Mouse (Mus musculus) heart, adult 2 months (tissue): ENCODE data around the gene Gns. TPM values are rescaled to one million over a fixed set of nuclear protein-coding genes. Genes with fewer than 3 reads are reported as not detected.

ENCODE experiments used
- DNase-seq, 2 experiments: peaks; one replicate each; pipeline ENCODE4 v3.0.0; 2021
- H3K27ac ChIP-seq: fragments of 200-600 bp; 2 replicates; pipeline ENCODE4 v1.8.1; 2022
- H3K27me3 ChIP-seq: fragments of 200-500 bp; 2 replicates; pipeline ENCODE4 v1.6.1; 2012; ENCODE audit warnings: mild to moderate bottlenecking, low read length, inconsistent platforms, mixed read lengths; ENCODE audit not compliant: control insufficient read depth, insufficient read depth
- H3K36me3 ChIP-seq: fragments of 200-500 bp; 2 replicates; pipeline ENCODE4 v1.6.1; 2012; ENCODE audit warnings: low read length, inconsistent platforms; ENCODE audit not compliant: control insufficient read depth, insufficient read depth
- H3K4me1 ChIP-seq: fragments of 200-500 bp; 2 replicates; pipeline ENCODE4 v1.6.1; 2011; ENCODE audit warnings: low read length; ENCODE audit not compliant: control insufficient read depth, insufficient read depth
- H3K4me3 ChIP-seq: fragments of 200-600 bp; 2 replicates; pipeline ENCODE4 v1.8.1; 2022
- H3K79me2 ChIP-seq: fragments of 200-500 bp; replicated peaks from 2 replicates; pipeline ENCODE4 v1.6.1; 2012; ENCODE audit warnings: mild to moderate bottlenecking, inconsistent platforms, low read length, moderate library complexity, mixed read lengths; ENCODE audit not compliant: control insufficient read depth, insufficient read depth
- H3K9ac ChIP-seq: fragments of 200-500 bp; 2 replicates; pipeline ENCODE4 v1.6.1; 2012; ENCODE audit warnings: low read depth, mild to moderate bottlenecking, control low read depth, inconsistent platforms, low read length, mixed read lengths
- CTCF ChIP-seq: fragments of 200-600 bp; IDR thresholded peaks from 2 replicates; pipeline ENCODE4 v1.8.1; 2022; ENCODE audit warnings: antibody characterized with exemption, mild to moderate bottlenecking, moderate library complexity
- EP300 ChIP-seq: fragments of 200-500 bp; IDR thresholded peaks from 2 replicates; pipeline ENCODE4 v1.6.1; 2011; ENCODE audit warnings: low read depth, low read length, control low read depth; ENCODE audit not compliant: insufficient read depth
- POLR2A ChIP-seq: fragments of 200-500 bp; IDR thresholded peaks from 2 replicates; pipeline ENCODE4 v1.6.1; 2011; ENCODE audit warnings: mild to moderate bottlenecking, low read depth, low read length, control low read depth; ENCODE audit not compliant: insufficient read depth
- WGBS: fragments of 180-500 bp; shearing (Covaris S2); methylation state at CpG from one replicate; pipeline ENCODE4 v1.1.7; 2018; 5-methylcytosine and 5-hydroxymethylcytosine counted together
- intact Hi-C: fragments of 180-260 bp; cut with DNase I; formaldehyde crosslinking; loops from one replicate; pipeline ENCODE4 v1.15.1; 2025
- polyA plus RNA-seq: library from polyadenylated mRNA; depleted of rRNA; stranded (reverse); fragments of >200 nt; gene quantifications from 2 replicates; pipeline ENCODE4 v1.2.3, GENCODE M21; 2012
- total RNA-seq, 2 experiments: library from RNA; stranded (reverse); gene quantifications; 2 replicates each; pipeline ENCODE4 v1.2.3; 2021

Gene Gns
- total and polyA plus RNA-seq, 3 experiments = 45.5 to 92.2 (median 82.1) TPM

DNA sequence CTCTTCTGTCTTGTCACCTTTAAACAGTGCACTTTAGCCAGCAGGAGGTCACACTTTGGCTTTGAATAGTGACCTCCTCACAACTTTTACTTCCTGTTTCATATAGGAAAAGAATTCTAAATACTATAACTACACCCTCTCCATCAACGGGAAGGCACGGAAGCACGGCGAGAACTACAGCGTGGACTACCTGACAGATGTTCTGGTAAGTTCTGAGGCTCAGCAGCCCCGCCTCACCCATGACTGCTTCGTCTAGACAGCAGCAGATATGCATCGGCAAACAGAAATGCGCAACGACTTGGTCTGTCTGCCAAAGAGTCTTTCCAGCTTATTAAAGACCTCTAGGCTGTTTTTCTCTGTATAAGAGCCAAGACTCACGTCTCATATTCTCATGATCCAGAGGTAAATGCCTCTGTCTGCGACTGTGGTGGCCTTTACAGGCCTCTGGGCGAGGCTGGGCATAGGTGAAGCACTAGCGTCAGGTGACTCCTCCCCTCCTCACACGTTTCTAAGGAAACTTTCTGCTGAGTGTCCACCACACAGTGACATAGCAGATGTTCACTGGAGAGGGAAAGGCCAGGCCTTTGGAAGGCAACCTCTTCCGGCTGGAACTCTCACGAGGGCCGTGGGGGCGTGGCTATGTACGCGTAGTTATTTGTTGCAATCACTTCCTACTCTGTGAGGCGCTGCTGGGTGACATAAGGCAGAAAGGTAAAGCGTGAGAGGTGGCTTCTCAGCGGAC lies 11.8 kb downstream of the Gns start:
- Histone ChIP-seq H3K4me3 (no peak overlapping the region), H3K9ac (no peak overlapping the region), H3K27ac (no peak overlapping the region), H3K27me3 (no peaks in the 10 kb centered on the region), H3K79me2 (no peaks in the 10 kb centered on the region), H3K36me3 (no peaks in the 10 kb centered on the region), H3K4me1 (no peaks in the 10 kb centered on the region)
- no peak for DNase-seq
- TF ChIP-seq POLR2A (no peak), CTCF (no peak), EP300 (no peak)
- 84% methylated on average over 24 of the region's 24 CpGs for WGBS
- intact Hi-C loops = no loop called here

- TF ChIP-seq POLR2A = no peak
- peak; percentile 51 for TF ChIP-seq CTCF
- no peaks in the 10 kb centered on the region for H3K36me3 ChIP-seq
- 100% methylated on average over 3 of the region's 3 CpGs for WGBS
Measured at GRCm38 (mm10) chr10:121379387-121379786, 14.5 kb downstream of the Gns start.

GRCm38 (mm10) chr10:121381280-121381679 lies 16.4 kb downstream of the Gns start:
- Histone ChIP-seq H3K36me3 (no peaks in the 10 kb centered on the region), H3K4me1 (no peaks in the 10 kb centered on the region), H3K27me3 (no peaks in the 10 kb centered on the region), H3K9ac (no peak overlapping the region), H3K4me3 (no peak overlapping the region), H3K27ac (no peak overlapping the region), H3K79me2 (no peaks in the 10 kb centered on the region)
- intact Hi-C loops = no loop called here
- no peak for TF ChIP-seq POLR2A
- no peak for TF ChIP-seq CTCF
- no peak for TF ChIP-seq EP300
- 89% methylated on average over 18 of the region's 18 CpGs for WGBS
- DNase-seq = no peak

More at GRCm38 (mm10) chr10:121379387-121379786, 14.5 kb downstream of the Gns start:
- Histone ChIP-seq H3K27ac (no peak overlapping the region), H3K9ac (no peak overlapping the region), H3K4me1 (no peaks in the 10 kb centered on the region), H3K4me3 (no peak overlapping the region), H3K27me3 (no peaks in the 10 kb centered on the region), H3K79me2 (no peaks in the 10 kb centered on the region)
- no peak for DNase-seq
- intact Hi-C loops = no loop called here

GRCm38 (mm10) chr10:121384710-121385109 lies 19.8 kb downstream of the Gns start:
- DNase-seq = no peak
- no peaks in the 10 kb centered on the region for H3K79me2 ChIP-seq
- intact Hi-C loops = no loop called here
- no peaks in the 10 kb centered on the region for H3K27me3 ChIP-seq
- 91% methylated on average over 13 of the region's 13 CpGs for WGBS
- TF ChIP-seq POLR2A = no peak
- TF ChIP-seq EP300 = no peak
- TF ChIP-seq CTCF = no peak
- no peaks in the 10 kb centered on the region for H3K36me3 ChIP-seq
- H3K9ac ChIP-seq = no peak overlapping the region
- H3K4me1 ChIP-seq = no peaks in the 10 kb centered on the region
- H3K27ac ChIP-seq = no peak overlapping the region
- no peak overlapping the region for H3K4me3 ChIP-seq

DNA sequence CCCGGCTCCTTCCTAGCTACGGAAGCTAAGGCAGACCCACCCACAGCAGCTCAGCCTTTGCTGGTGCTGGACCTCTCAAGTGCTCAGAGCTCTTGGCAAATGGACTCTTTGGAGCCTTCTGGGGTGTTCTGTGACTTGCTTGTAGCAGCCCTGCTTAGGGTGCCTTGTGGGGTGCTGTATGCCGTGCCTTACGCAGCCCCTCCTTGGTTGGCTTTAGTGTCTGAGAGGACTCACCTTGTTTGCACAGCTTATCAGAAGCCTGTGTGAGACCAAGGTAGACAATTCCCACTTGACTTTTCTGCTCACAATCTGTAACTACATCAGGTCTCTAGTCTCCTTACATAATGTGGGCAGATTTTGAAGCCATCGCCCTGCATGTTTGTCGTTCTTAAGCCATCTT lies 20.8 kb downstream of the Gns start:
- H3K27ac ChIP-seq = no peak overlapping the region
- H3K36me3 ChIP-seq = no peaks in the 10 kb centered on the region

DNA sequence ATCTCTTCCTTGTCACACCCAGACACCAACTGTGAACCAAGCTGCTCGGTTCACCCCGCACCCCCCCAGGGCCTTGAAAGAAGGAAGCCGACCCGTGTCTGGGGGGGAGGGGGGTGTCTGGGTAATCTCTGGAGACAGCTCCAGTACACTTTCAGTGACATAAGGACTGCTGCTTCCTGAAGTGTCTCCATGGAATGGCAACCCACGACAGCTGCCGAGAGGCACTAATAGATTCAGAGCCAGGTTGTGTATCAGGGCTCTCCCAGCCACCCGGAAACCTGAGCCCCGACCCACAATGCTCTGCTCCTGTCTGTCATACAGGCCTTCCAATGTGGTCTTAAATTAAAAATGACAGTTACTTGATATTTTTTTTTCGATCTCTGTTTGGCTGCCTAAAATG lies 21.5 kb downstream of the Gns start:
- no peak overlapping the region for H3K9ac ChIP-seq
- no peaks in the 10 kb centered on the region for H3K4me1 ChIP-seq
- no peaks in the 10 kb centered on the region for H3K27me3 ChIP-seq
- intact Hi-C loops = no loop called here
- DNase-seq = no peak
- H3K27ac ChIP-seq = no peak overlapping the region
- WGBS = 54% methylated on average over 9 of the region's 9 CpGs
- H3K79me2 ChIP-seq = no peaks in the 10 kb centered on the region
- no peaks in the 10 kb centered on the region for H3K36me3 ChIP-seq
- no peak for TF ChIP-seq CTCF
- no peak for TF ChIP-seq POLR2A
- no peak for TF ChIP-seq EP300
- no peak overlapping the region for H3K4me3 ChIP-seq

More for the DNA sequence above, 20.8 kb downstream of the Gns start:
- H3K9ac ChIP-seq = no peak overlapping the region
- no peak for DNase-seq
- TF ChIP-seq POLR2A (no peak), EP300 (no peak), CTCF (no peak)
- H3K4me3 ChIP-seq = no peak overlapping the region
- intact Hi-C loops = no loop called here
- no peaks in the 10 kb centered on the region for H3K4me1 ChIP-seq
- H3K79me2 ChIP-seq = no peaks in the 10 kb centered on the region
- 95% methylated on average over 6 of the region's 6 CpGs for WGBS
- no peaks in the 10 kb centered on the region for H3K27me3 ChIP-seq
